Mouse (Mus musculus) ovary, adult 18-20 months (tissue): Measurements from ENCODE around the gene Eml2.
A peak's percentile ranks its signal among the peaks of the same experiment; 100 is the strongest.

Experiments used
- DNase-seq: peaks from one replicate; pipeline ENCODE4 v3.0.0; 2022; ENCODE audit warnings: low spot score, mixed read lengths

Eml2 gene

GRCm38 (mm10) chr7:19230041-19230580, 53.9 kb downstream of the Eml2 start:
- no peak for DNase-seq

- no peak for DNase-seq
Observed at GRCm38 (mm10) chr7:19230899-19231298, 54.7 kb downstream of the Eml2 start.

GRCm38 (mm10) chr7:19231849-19232248, 55.6 kb downstream of the Eml2 start:
- DNase-seq, result no peak

GRCm38 (mm10) chr7:19234652-19235051, 58.4 kb downstream of the Eml2 start:
- no peak for DNase-seq

- DNase-seq, result no peak
Observed at GRCm38 (mm10) chr7:19235092-19235671, 59.0 kb downstream of the Eml2 start.

- no peak for DNase-seq
Observed at GRCm38 (mm10) chr7:19236411-19236810, 60.2 kb downstream of the Eml2 start.

GRCm38 (mm10) chr7:19238344-19238743, 62.1 kb downstream of the Eml2 start:
- DNase-seq, result no peak

GRCm38 (mm10) chr7:19239423-19239822, 63.2 kb downstream of the Eml2 start:
- DNase-seq, result peak; percentile 62

- DNase-seq, result no peak
Observed at GRCm38 (mm10) chr7:19239986-19240385, 63.8 kb downstream of the Eml2 start.

GRCm38 (mm10) chr7:19240905-19241463, 64.8 kb downstream of the Eml2 start:
- DNase-seq, result no peak

- no peak for DNase-seq
Observed at GRCm38 (mm10) chr7:19242005-19242404, 65.8 kb downstream of the Eml2 start.

- no peak for DNase-seq
Observed at GRCm38 (mm10) chr7:19243858-19244257, 67.6 kb downstream of the Eml2 start.

GRCm38 (mm10) chr7:19245083-19245482, 68.9 kb downstream of the Eml2 start:
- DNase-seq, result no peak

- no peak for DNase-seq
Observed at GRCm38 (mm10) chr7:19246855-19247254, 70.6 kb downstream of the Eml2 start.

- DNase-seq, result no peak
Observed at GRCm38 (mm10) chr7:19247511-19247910, 71.3 kb downstream of the Eml2 start.

GRCm38 (mm10) chr7:19252078-19252477, 75.9 kb downstream of the Eml2 start:
- no peak for DNase-seq

GRCm38 (mm10) chr7:19253437-19253836, 77.2 kb downstream of the Eml2 start:
- no peak for DNase-seq

- no peak for DNase-seq
Observed at GRCm38 (mm10) chr7:19255395-19255794, 79.2 kb downstream of the Eml2 start.
